Mouse (Mus musculus): ENCODE results near the gene Hdlbp. TPM values are rescaled to one million over a fixed set of nuclear protein-coding genes. Genes with fewer than 3 reads are reported as not detected.
"Not testable (repeated sequence)": the region's sequence is repeated elsewhere in the genome, so short reads cannot be mapped to it uniquely, and the experiment has no call there.

Gene Hdlbp
- polyA plus RNA-seq, 1 experiment from 2014 or later = 140 TPM

DNA sequence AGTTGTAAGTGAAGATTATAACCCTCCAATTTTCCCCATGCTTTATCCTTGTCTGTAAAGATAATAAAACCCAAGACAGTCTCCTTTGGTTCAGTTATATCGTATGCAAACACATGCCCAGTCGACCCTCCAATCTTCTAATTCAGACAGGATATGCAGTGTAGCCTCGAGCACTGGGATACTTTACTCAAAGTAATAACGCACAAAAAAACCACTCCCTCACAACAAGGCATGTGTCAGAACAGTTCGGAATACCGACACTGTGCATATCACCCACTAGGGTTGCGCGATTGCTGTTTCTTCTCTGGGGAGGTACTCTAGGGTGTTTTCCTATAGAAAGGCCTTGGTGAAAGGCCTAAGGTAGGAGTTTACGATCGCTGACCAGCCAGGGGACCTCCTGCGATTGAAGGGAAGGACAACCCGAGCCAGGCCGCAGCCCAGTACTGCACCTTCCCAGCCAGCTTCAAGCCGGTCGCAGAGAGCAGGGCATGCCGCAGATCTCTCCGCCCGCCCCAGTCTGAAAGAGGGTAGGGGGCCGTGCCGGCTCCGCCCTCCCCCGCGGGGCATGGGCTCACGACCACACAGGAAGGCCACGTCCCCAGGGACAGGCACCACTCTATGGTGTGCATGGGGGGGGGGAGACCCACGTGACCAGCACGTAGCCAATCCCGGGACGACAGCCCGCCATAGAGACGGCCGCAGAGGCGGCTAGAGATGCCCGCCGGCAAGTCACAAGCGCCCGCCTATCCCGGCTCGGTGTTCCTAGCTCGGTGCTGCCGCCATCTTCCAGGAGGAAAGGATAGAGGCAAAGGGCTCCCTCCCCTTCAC lies 643 bp downstream of the Hdlbp start:
- ATAC-seq (replicated peaks; ENCODE audit: insufficient number of reproducible peaks, insufficient read depth, low FRiP score, low read depth) = peak; percentile 95
- under 1% methylated on average over 41 of the region's 41 CpGs for WGBS
- H3K36me3 ChIP-seq = no peaks in the 10 kb centered on the region

GRCm38 (mm10) chr1:93475694-93476093 lies 2.9 kb downstream of the Hdlbp start:
- Histone ChIP-seq H3K27me3 (no peaks in the 10 kb centered on the region), H3K27ac (no peak overlapping the region), H3K4me3 (no peak overlapping the region), H3K4me2 (no peak overlapping the region), H3K36me3 (no peaks in the 10 kb centered on the region), H3K9ac (no peak overlapping the region), H3K4me1 (replicated peaks) (peaks cover 12% of the 10 kb centered on the region), H3K9me3 (replicated peaks) (no peaks in the 10 kb centered on the region)
- no peak for ATAC-seq (replicated peaks; ENCODE audit: insufficient number of reproducible peaks, insufficient read depth, low FRiP score, low read depth)
- 90% methylated on average over 3 of the region's 3 CpGs for WGBS

More for the DNA sequence above, 643 bp downstream of the Hdlbp start:
- Histone ChIP-seq H3K9me3 (replicated peaks) (no peaks in the 10 kb centered on the region), H3K9ac (peak overlapping the region; percentile 76), H3K4me1 (replicated peaks) (peaks cover 12% of the 10 kb centered on the region), H3K4me2 (peak overlapping the region; percentile 59), H3K27me3 (no peaks in the 10 kb centered on the region), H3K27ac (peak overlapping the region; percentile 95), H3K4me3 (peak overlapping the region; percentile 94)

DNA sequence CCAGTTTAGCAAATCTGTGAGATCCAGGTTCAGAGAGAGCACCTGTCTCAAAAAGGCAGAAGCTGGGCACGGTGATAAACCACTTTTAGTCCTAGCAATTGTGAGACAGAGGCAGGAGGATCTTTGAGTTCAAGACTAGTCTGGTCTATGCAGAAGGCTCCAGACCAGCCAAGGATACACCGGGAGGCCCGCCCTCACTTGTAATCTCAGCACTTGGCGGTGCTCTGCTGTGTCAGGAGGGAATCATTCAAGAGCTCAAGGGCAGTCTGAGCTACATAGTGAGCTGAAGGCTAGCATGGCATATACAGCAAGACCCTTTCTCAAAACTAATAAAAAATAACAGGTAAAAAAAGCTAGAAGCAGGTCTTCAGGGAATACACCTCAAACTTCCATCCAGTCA lies 10.0 kb downstream of the Hdlbp start:
- ATAC-seq (replicated peaks; ENCODE audit: insufficient number of reproducible peaks, insufficient read depth, low FRiP score, low read depth) = no peak
- Histone ChIP-seq H3K9me3 (replicated peaks) (no peaks in the 10 kb centered on the region), H3K27ac (no peak overlapping the region), H3K9ac (no peak overlapping the region), H3K27me3 (no peaks in the 10 kb centered on the region), H3K4me2 (no peak overlapping the region), H3K4me3 (no peak overlapping the region), H3K4me1 (replicated peaks) (0 out of 2 replicates have a peak, but pooled peaks cover 2% of the 10 kb centered on the region), H3K36me3 (no peaks in the 10 kb centered on the region)
- WGBS = 72% methylated on average over 4 of the region's 4 CpGs

- Histone ChIP-seq H3K4me2 (no peak overlapping the region), H3K9me3 (replicated peaks) (no peaks in the 10 kb centered on the region), H3K27ac (no peak overlapping the region), H3K36me3 (no peaks in the 10 kb centered on the region), H3K9ac (no peak overlapping the region), H3K4me3 (no peak overlapping the region), H3K27me3 (no peaks in the 10 kb centered on the region), H3K4me1 (replicated peaks) (no peaks in the 10 kb centered on the region)
- ATAC-seq (replicated peaks; ENCODE audit: insufficient number of reproducible peaks, insufficient read depth, low FRiP score, low read depth) = no peak
These were observed 12.9 kb downstream of the Hdlbp start for GRCm38 (mm10) chr1:93465746-93466145.

DNA sequence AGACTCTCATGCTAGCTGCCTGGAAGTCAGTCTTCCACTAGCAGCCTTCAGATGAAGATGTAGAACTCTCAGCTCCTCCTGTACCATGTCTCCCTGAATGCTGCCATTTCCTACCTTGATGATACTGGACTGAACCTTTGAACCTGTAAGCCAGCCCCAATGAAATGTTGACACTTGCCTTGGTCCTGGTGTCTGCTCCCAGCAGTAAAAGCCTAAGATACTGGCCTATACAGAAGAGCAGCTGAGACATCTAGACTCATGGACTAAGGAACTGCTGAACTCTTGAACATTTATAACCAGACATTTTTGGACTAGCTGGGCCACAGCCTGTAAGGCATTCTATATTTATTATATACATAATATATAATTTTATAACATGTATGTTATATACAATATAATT lies 13.5 kb downstream of the Hdlbp start:
- no peaks in the 10 kb centered on the region for H3K4me1 ChIP-seq (replicated peaks)
- no peaks in the 10 kb centered on the region for H3K27me3 ChIP-seq
- H3K36me3 ChIP-seq = no peaks in the 10 kb centered on the region
- no peak overlapping the region for H3K4me2 ChIP-seq
- H3K9ac ChIP-seq = no peak overlapping the region
- H3K9me3 ChIP-seq (replicated peaks) = no peaks in the 10 kb centered on the region
- H3K4me3 ChIP-seq = no peak overlapping the region
- no peak for ATAC-seq (replicated peaks; ENCODE audit: insufficient number of reproducible peaks, insufficient read depth, low FRiP score, low read depth)
- no peak overlapping the region for H3K27ac ChIP-seq

DNA sequence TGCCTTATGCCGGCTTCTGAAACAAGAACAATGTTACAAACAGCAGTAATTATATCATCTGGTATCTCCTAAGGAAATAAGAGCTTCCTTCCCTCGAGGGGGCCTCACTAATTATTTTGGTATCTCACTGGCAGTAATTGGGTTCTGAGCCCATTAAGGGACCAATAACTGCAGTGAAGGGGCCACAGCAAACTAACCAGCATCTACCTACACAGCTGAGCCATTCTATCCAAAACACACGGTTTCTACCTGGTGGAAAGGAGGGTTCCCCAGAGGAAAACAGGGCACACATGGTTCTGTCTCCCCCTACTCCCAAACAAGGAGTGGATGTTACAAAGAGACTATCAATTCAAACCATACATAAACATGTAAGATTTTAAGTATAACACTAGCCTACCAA lies 19.5 kb downstream of the Hdlbp start:
- Histone ChIP-seq H3K4me1 (replicated peaks) (peaks cover 6% of the 10 kb centered on the region), H3K27me3 (no peaks in the 10 kb centered on the region), H3K9ac (no peak overlapping the region), H3K36me3 (no peaks in the 10 kb centered on the region), H3K4me2 (no peak overlapping the region), H3K27ac (no peak overlapping the region), H3K4me3 (no peak overlapping the region), H3K9me3 (replicated peaks) (no peaks in the 10 kb centered on the region)
- ATAC-seq (replicated peaks; ENCODE audit: insufficient number of reproducible peaks, insufficient read depth, low FRiP score, low read depth) = no peak
- 58% methylated on average over 3 of the region's 3 CpGs for WGBS

DNA sequence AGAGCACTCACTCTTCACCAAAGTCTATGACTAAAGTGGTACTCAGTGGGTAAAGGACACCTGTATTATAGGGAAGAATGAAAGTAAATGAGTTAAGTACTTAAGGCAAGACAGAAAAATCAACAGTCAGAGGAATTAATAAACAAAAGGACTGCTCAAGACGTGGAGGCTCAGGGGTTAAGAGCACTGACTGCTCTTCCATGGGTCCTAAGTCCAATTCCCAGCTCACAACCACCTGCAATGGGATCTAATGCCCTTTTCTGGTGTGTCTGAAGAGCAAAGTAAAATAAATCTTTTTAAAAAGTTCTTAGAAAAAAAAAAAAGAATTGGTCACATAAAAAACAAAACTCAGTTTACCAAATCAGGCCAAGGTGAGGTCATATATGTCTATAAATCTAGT lies 20.3 kb downstream of the Hdlbp start:
- WGBS = 44% methylated on average over 1 of the region's 1 CpGs
- no peak overlapping the region for H3K27ac ChIP-seq
- H3K4me3 ChIP-seq = no peak overlapping the region
- no peaks in the 10 kb centered on the region for H3K36me3 ChIP-seq
- ATAC-seq (replicated peaks; ENCODE audit: insufficient number of reproducible peaks, insufficient read depth, low FRiP score, low read depth) = no peak
- H3K4me2 ChIP-seq = no peak overlapping the region
- H3K9me3 ChIP-seq (replicated peaks) = no peaks in the 10 kb centered on the region
- peaks cover 11% of the 10 kb centered on the region for H3K4me1 ChIP-seq (replicated peaks)
- H3K27me3 ChIP-seq = no peaks in the 10 kb centered on the region
- no peak overlapping the region for H3K9ac ChIP-seq

GRCm38 (mm10) chr1:93453721-93454255 lies 24.8 kb downstream of the Hdlbp start:
- H3K9me3 ChIP-seq (replicated peaks) = no peaks in the 10 kb centered on the region
- no peaks in the 10 kb centered on the region for H3K36me3 ChIP-seq
- H3K9ac ChIP-seq = no peak overlapping the region
- peak overlapping the region; percentile 23; the same call in 1 of the 2 replicates for H3K27ac ChIP-seq
- ATAC-seq (replicated peaks; ENCODE audit: insufficient number of reproducible peaks, insufficient read depth, low FRiP score, low read depth) = no peak
- H3K4me2 ChIP-seq = no peak overlapping the region
- H3K4me3 ChIP-seq = no peak overlapping the region
- H3K4me1 ChIP-seq (replicated peaks) = peaks cover 9% of the 10 kb centered on the region
- H3K27me3 ChIP-seq = no peaks in the 10 kb centered on the region

DNA sequence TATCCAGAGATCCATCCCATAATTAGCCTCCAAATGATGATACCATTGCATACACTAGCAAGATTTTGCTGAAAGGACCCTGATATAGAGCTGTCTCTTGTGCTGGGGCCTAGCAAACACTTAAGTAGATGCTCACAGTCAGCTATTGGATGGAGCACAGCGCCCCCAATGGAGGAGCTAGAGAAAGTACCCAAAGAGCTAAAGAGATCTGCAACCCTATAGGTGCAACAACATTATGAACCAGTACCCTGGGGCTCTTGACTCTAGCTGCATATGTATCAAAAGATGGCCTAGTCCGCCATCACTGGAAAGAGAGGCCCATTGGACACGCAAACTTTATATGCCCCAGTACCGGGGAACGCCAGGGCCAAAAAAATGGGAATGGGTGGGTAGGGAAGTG lies 28.5 kb downstream of the Hdlbp start:
- not testable (repeated sequence) for H3K9ac ChIP-seq; H3K4me3 ChIP-seq; H3K4me2 ChIP-seq; H3K9me3 ChIP-seq (replicated peaks); H3K27me3 ChIP-seq; ATAC-seq (replicated peaks; ENCODE audit: insufficient number of reproducible peaks, insufficient read depth, low FRiP score, low read depth); H3K36me3 ChIP-seq; H3K27ac ChIP-seq
- peaks cover 25% of the 10 kb centered on the region for H3K4me1 ChIP-seq (replicated peaks)
- WGBS = 80% methylated on average over 5 of the region's 5 CpGs

DNA sequence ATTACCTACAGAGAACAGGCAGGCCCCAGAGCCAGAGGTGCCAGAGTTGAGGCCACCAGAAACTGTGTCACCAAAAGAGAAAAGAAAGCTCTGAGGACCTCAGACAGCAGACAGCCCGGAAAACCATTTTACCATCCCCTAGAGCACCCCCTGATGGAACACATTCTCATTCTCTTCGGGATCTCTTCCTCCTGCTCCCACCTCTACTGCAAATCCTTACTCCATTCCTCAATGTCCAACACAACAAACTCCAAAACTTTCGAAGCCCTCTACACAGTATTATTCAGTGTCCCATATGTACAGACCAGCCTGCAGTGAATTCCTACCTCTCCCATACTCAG lies 32.8 kb downstream of the Hdlbp start:
- peaks cover 32% of the 10 kb centered on the region for H3K4me1 ChIP-seq (replicated peaks)
- H3K9me3 ChIP-seq (replicated peaks) = no peaks in the 10 kb centered on the region
- WGBS = 15% methylated on average over 3 of the region's 3 CpGs
- H3K9ac ChIP-seq = peak overlapping the region; percentile 87
- peak overlapping the region; percentile 85 for H3K4me3 ChIP-seq
- H3K4me2 ChIP-seq = peak overlapping the region; percentile 64
- H3K36me3 ChIP-seq = peaks cover 16% of the 10 kb centered on the region
- no peaks in the 10 kb centered on the region for H3K27me3 ChIP-seq
- no peak for ATAC-seq (replicated peaks; ENCODE audit: insufficient number of reproducible peaks, insufficient read depth, low FRiP score, low read depth)
- peak overlapping the region; percentile 95 for H3K27ac ChIP-seq

DNA sequence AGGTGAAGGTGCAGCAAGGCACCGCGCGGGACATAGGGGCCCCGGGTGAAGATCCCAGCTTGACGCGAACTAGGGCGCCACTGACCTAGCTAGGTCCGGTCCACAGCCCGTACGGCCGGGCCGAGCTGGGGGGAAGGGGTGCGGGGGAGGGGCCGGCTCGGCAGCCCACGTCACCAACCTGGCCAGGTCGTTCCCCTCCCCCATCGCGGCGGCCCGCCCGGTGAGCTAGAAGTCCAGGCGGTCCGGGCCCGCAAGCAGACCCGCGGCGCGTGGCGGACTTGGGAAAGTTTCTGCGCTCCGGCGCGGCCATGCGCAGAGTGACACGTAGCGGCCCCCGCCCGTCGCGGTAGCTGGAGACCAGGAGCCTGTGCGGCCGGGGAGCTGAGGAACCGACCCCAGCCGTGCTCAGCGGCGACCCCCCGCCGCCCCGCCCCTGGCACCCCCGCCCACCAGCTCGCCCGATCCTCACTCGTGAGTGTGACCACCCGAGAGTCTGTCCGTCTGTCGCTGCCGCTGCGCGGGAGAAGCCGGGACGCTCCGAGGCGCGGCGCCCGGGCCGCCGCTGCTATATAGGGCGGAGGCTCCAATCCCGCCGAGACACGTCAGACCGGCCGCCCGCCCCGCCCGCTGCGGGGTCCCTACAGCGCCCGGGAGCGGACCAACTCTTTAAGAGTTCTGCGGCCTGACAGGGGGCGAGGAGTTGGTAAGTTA lies 33.3 kb downstream of the Hdlbp start:
- peak; percentile 92 for ATAC-seq (replicated peaks; ENCODE audit: insufficient number of reproducible peaks, insufficient read depth, low FRiP score, low read depth)
- Histone ChIP-seq H3K4me3 (peak overlapping the region; percentile 85), H3K36me3 (peaks cover 21% of the 10 kb centered on the region), H3K4me2 (peak overlapping the region; percentile 64), H3K27me3 (no peaks in the 10 kb centered on the region), H3K4me1 (replicated peaks) (peaks cover 32% of the 10 kb centered on the region), H3K27ac (peak overlapping the region; percentile 95), H3K9ac (peak overlapping the region; percentile 87), H3K9me3 (replicated peaks) (no peaks in the 10 kb centered on the region)
- under 1% methylated on average over 65 of the region's 84 CpGs for WGBS

Measured in heart, embryonic 15.5 days (tissue).